Mouse (Mus musculus) liver, postnatal 0 days (tissue): ENCODE data around the gene Rnf41.

Source experiments
- CTCF ChIP-seq: sonication (generic); IDR thresholded peaks from 2 replicates; pipeline ENCODE4 v1.5.1; 2016; ENCODE audit warnings: antibody characterized with exemption, low read depth
- EP300 ChIP-seq: IDR thresholded peaks from 2 replicates; pipeline ENCODE4 v1.6.1; 2016; ENCODE audit warnings: antibody characterized with exemption, low read depth, mild to moderate bottlenecking

DNA sequence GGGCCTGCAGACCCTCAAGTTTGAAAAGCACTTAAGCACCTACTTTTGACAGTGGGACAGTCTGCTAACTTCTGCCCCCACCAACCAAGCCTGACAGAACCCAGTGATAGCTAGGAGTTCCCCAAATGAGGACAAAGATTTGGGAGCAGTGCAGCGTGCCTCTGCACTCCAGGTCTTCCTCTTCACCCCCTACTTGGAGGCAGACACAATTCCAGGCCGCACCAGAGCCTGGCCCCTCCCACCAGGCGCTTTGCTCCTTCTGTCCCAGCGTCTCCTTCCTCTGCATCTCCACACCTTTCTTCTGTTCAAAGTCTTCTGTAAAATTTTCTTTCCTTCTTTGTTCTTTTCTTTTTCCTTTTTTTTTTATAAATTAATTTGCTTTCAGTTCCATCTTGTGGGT is 78.3 kb downstream of the Rnf41 start:
- TF ChIP-seq CTCF (no peak), EP300 (no peak)
